Mouse (Mus musculus) heart, embryonic 11.5 days (tissue): ENCODE data around the gene Mthfsd. TPM values are rescaled to one million over a fixed set of nuclear protein-coding genes. Genes with fewer than 3 reads are reported as not detected.

Experiments used
- ATAC-seq: fragments of 200-750 bp; cut with Nextera tagmentation; replicated peaks from 2 replicates; pipeline ENCODE4 v1.8.0; 2017; ENCODE audit warnings: moderate library complexity; ENCODE audit not compliant: insufficient number of reproducible peaks, low FRiP score, low TSS enrichment
- H3K27ac ChIP-seq: fragments of 300-500 bp; sonication (generic); 2 replicates; pipeline ENCODE4 v1.5.1; 2014; ENCODE audit warnings: mild to moderate bottlenecking, low read depth, low read length
- H3K27me3 ChIP-seq: fragments of 300-500 bp; sonication (generic); 2 replicates; pipeline ENCODE4 v1.6.1; 2014; ENCODE audit warnings: mild to moderate bottlenecking, low read length, mixed read lengths; ENCODE audit not compliant: control insufficient read depth, insufficient read depth
- H3K36me3 ChIP-seq: fragments of 300-500 bp; sonication (generic); 2 replicates; pipeline ENCODE4 v1.6.1; 2014; ENCODE audit warnings: mild to moderate bottlenecking, low read length, moderate library complexity, mixed read lengths; ENCODE audit not compliant: control insufficient read depth, insufficient read depth
- H3K4me1 ChIP-seq: fragments of 300-500 bp; sonication (generic); 2 replicates; pipeline ENCODE4 v1.6.1; 2014; ENCODE audit warnings: low read length; ENCODE audit not compliant: control insufficient read depth, insufficient read depth
- H3K4me2 ChIP-seq: fragments of 300-500 bp; sonication (generic); 2 replicates; pipeline ENCODE4 v1.6.1; 2014; ENCODE audit warnings: mild to moderate bottlenecking, moderate library complexity
- H3K4me3 ChIP-seq: fragments of 300-500 bp; sonication (generic); 2 replicates; pipeline ENCODE4 v1.5.1; 2014; ENCODE audit warnings: low read depth, low read length
- H3K9ac ChIP-seq: fragments of 300-500 bp; sonication (generic); 2 replicates; pipeline ENCODE4 v1.6.1; 2014; ENCODE audit warnings: mild to moderate bottlenecking, low read depth, low read length, moderate library complexity
- H3K9me3 ChIP-seq: fragments of 300-500 bp; sonication (generic); replicated peaks from 2 replicates; pipeline ENCODE4 v1.6.1; 2016; ENCODE audit warnings: low read length; ENCODE audit not compliant: control insufficient read depth
- WGBS: fragments of 180-500 bp; shearing (Covaris S2); extraction: QIAGEN DNeasy Blood & Tissue Kit; methylation state at CpG from one replicate; pipeline ENCODE4 v1.1.7; 2014; ENCODE audit not compliant: insufficient replicate concordance; 5-methylcytosine and 5-hydroxymethylcytosine counted together
- polyA plus RNA-seq: library from polyadenylated mRNA; unstranded; fragments of >200 nt; fragmentation: Nextera tagmentation; extraction: Ambion mirVana; gene quantifications from 2 replicates; pipeline ENCODE4 v1.2.1, GENCODE M21; 2014

The Mthfsd gene
- polyA plus RNA-seq, 1 experiment from 2014 or later: 45.1 TPM

- peaks cover 2% of the 10 kb centered on the region; the same call in 1 of the 2 replicates for H3K36me3 ChIP-seq
- H3K27ac ChIP-seq: no peak overlapping the region
- H3K9me3 ChIP-seq: 0 out of 2 replicates have a peak, but pooled peaks cover 4% of the 10 kb centered on the region
- H3K4me2 ChIP-seq: no peak overlapping the region
- no peak for ATAC-seq
- 73% methylated on average over 5 of the region's 5 CpGs for WGBS
- H3K9ac ChIP-seq: no peak overlapping the region
- no peak overlapping the region for H3K4me3 ChIP-seq
- peaks cover 8% of the 10 kb centered on the region for H3K4me1 ChIP-seq
- H3K27me3 ChIP-seq: peaks cover 29% of the 10 kb centered on the region
Measured at GRCm38 (mm10) chr8:121132961-121133513, 24.8 kb upstream of the Mthfsd start.

GRCm38 (mm10) chr8:121130522-121130921, 22.3 kb upstream of the Mthfsd start:
- Histone ChIP-seq H3K9ac (no peak overlapping the region), H3K4me3 (no peak overlapping the region), H3K27me3 (peaks cover 50% of the 10 kb centered on the region), H3K27ac (no peak overlapping the region), H3K9me3 (no peaks in the 10 kb centered on the region), H3K4me1 (peaks cover 25% of the 10 kb centered on the region), H3K4me2 (no peak overlapping the region), H3K36me3 (no peaks in the 10 kb centered on the region)
- WGBS: 34% methylated on average over 5 of the region's 5 CpGs
- ATAC-seq: no peak

GRCm38 (mm10) chr8:121129265-121129940, 21.2 kb upstream of the Mthfsd start:
- H3K9ac ChIP-seq: no peak overlapping the region
- ATAC-seq: no peak
- peak overlapping the region; percentile 59; the same call in 1 of the 2 replicates for H3K4me2 ChIP-seq
- WGBS: 26% methylated on average over 16 of the region's 16 CpGs
- H3K9me3 ChIP-seq: no peaks in the 10 kb centered on the region
- no peak overlapping the region for H3K27ac ChIP-seq
- peaks cover 34% of the 10 kb centered on the region for H3K4me1 ChIP-seq
- H3K4me3 ChIP-seq: peak overlapping the region; percentile 10; the same call in 1 of the 2 replicates
- peaks cover 56% of the 10 kb centered on the region for H3K27me3 ChIP-seq
- no peaks in the 10 kb centered on the region for H3K36me3 ChIP-seq

GRCm38 (mm10) chr8:121128531-121129264, 20.5 kb upstream of the Mthfsd start:
- peaks cover 60% of the 10 kb centered on the region for H3K27me3 ChIP-seq
- H3K27ac ChIP-seq: no peak overlapping the region
- peak overlapping the region; percentile 33 for H3K4me3 ChIP-seq
- H3K36me3 ChIP-seq: no peaks in the 10 kb centered on the region
- H3K4me2 ChIP-seq: peak overlapping the region; percentile 59
- peak overlapping the region; percentile 61 for H3K9ac ChIP-seq
- peaks cover 34% of the 10 kb centered on the region for H3K4me1 ChIP-seq
- ATAC-seq: no peak
- H3K9me3 ChIP-seq: no peaks in the 10 kb centered on the region
- WGBS: 3% methylated on average over 54 of the region's 55 CpGs

DNA sequence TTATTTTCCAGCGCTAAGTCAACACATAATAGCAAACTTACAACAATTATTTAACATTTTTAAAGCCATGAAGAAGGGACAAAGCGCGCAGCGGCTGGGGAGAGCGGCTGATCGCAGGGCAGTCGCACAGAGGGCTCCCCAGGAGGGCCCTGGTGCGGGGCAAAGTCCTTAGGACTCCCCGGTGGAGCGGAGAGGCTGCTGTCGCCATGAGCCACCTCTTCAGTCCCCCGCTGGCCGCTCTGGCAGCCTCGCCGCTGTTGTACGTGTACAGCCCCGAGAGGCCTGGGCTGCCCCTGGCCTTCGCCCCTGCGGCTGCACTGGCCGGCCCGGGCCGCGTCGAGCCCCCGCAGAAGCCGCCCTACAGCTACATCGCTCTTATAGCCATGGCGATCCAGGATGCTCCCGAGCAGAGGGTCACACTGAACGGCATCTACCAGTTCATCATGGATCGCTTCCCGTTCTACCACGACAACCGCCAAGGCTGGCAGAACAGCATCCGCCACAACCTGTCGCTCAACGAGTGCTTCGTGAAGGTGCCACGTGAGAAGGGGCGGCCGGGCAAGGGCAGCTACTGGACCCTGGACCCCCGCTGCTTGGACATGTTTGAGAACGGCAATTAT, 19.7 kb upstream of the Mthfsd start, which contains the start of gene Foxl1:
Gene Foxl1, plus strand, starts transcription at position 185 of the 620 bp plus-strand sequence.
- Histone ChIP-seq H3K9me3 (no peaks in the 10 kb centered on the region), H3K9ac (peak within 1 kb of the TSS; percentile 61), H3K27ac (0 out of 2 replicates have a peak within 1 kb of the TSS, but pooled peaks have one; percentile 6), H3K36me3 (no peaks in the 10 kb centered on the region), H3K27me3 (peaks cover 64% of the 10 kb centered on the region), H3K4me3 (peak within 1 kb of the TSS; percentile 39), H3K4me1 (peaks cover 34% of the 10 kb centered on the region), H3K4me2 (peak within 1 kb of the TSS; percentile 78)
- no peak for ATAC-seq
- 2% methylated on average over 43 of the region's 43 CpGs for WGBS

GRCm38 (mm10) chr8:121127291-121127701, 19.1 kb upstream of the Mthfsd start:
- H3K4me2 ChIP-seq: peak overlapping the region; percentile 78
- no peak overlapping the region for H3K4me3 ChIP-seq
- H3K9ac ChIP-seq: no peak overlapping the region
- no peaks in the 10 kb centered on the region for H3K36me3 ChIP-seq
- H3K9me3 ChIP-seq: no peaks in the 10 kb centered on the region
- H3K27ac ChIP-seq: no peak overlapping the region
- 10% methylated on average over 11 of the region's 11 CpGs for WGBS
- peaks cover 68% of the 10 kb centered on the region for H3K27me3 ChIP-seq
- H3K4me1 ChIP-seq: peaks cover 34% of the 10 kb centered on the region
- no peak for ATAC-seq

DNA sequence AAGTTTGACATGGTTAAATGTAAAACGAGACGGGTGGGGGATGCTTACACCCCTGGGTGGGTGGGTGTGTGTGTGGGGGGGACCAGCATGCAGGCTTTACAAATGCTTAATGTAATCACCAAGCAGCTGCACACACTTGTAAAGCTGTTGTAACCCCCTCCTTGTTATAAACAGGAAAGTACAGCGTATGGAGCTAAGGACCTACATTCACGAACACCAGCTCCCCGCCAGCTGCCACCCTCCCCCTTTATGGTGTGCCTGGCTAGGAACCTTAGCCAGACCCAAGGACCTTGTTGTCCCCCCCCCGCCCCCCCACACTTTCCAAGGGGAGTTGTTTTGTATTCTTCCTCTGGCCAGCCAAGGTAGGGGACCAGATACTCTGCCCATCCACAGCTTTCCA, 18.5 kb upstream of the Mthfsd start:
- Histone ChIP-seq H3K4me2 (peak overlapping the region; percentile 78), H3K4me1 (peaks cover 34% of the 10 kb centered on the region), H3K9ac (no peak overlapping the region), H3K4me3 (peak overlapping the region; percentile 39; the same call in 1 of the 2 replicates), H3K27me3 (peaks cover 74% of the 10 kb centered on the region), H3K9me3 (no peaks in the 10 kb centered on the region), H3K36me3 (no peaks in the 10 kb centered on the region), H3K27ac (0 out of 2 replicates have a peak overlapping the region, but pooled peaks have one; percentile 6)
- ATAC-seq: no peak
- 21% methylated on average over 6 of the region's 6 CpGs for WGBS

- no peak for ATAC-seq
- Histone ChIP-seq H3K4me3 (peak overlapping the region; percentile 39), H3K27ac (no peak overlapping the region; the same call in 1 of the 2 replicates), H3K27me3 (peaks cover 79% of the 10 kb centered on the region), H3K4me2 (peak overlapping the region; percentile 78), H3K9me3 (no peaks in the 10 kb centered on the region), H3K4me1 (peaks cover 34% of the 10 kb centered on the region), H3K9ac (peak overlapping the region; percentile 34; the same call in 1 of the 2 replicates), H3K36me3 (no peaks in the 10 kb centered on the region)
- WGBS: 10% methylated on average over 6 of the region's 6 CpGs
Measured at GRCm38 (mm10) chr8:121126191-121126590, 18.0 kb upstream of the Mthfsd start.
